Mouse (Mus musculus) gastrocnemius, postnatal 36 days (tissue): ENCODE data around the gene Vps25. TPM values are rescaled to one million over a fixed set of nuclear protein-coding genes. Genes with fewer than 3 reads are reported as not detected.

ENCODE experiments used
- total RNA-seq, 2 experiments: library from RNA; stranded (reverse); gene quantifications; 2 replicates each; pipeline ENCODE4 v1.2.3; 2021

Gene Vps25
- total RNA-seq, 2 experiments from 2014 or later: 36.2 to 39.4 TPM

Other genes starting within 250 kb of the Vps25 start
- gene Atp6v0a1, start 244.3 kb upstream of the Vps25 start, total RNA-seq: 10 to 100 TPM; 55.7 to 57.7 TPM
- 1 to 10 TPM; 3.2 to 3.5 TPM for gene Naglu, start 183.7 kb upstream of the Vps25 start, total RNA-seq
- gene Hsd17b1, start 175.3 kb upstream of the Vps25 start, total RNA-seq: not detected
- gene Coasy, start 171.1 kb upstream of the Vps25 start, total RNA-seq: 1 to 10 TPM; 8.0 to 8.9 TPM
- 10 to 100 TPM in 1 of 2 experiments, 1 to 10 TPM in 1; 8.8 to 12.4 TPM for gene Mlx, start 166.4 kb upstream of the Vps25 start, total RNA-seq
- 1 to 10 TPM; 1.6 to 2.1 TPM for gene Psmc3ip, start 158.3 kb upstream of the Vps25 start, total RNA-seq
- 10 to 100 TPM; 29.6 to 29.7 TPM for gene Retreg3, start 133.8 kb upstream of the Vps25 start, total RNA-seq
- gene Tubg1, start 133.8 kb upstream of the Vps25 start, total RNA-seq: 10 to 100 TPM; 23.9 TPM
- gene Tubg2, start 97.8 kb upstream of the Vps25 start, total RNA-seq: 1 to 10 TPM; 2.3 to 2.6 TPM
- 1 to 10 TPM; 1.1 to 2.1 TPM for gene Cntnap1, start 83.2 kb upstream of the Vps25 start, total RNA-seq
- 10 to 100 TPM; 22.4 to 27.6 TPM for gene Plekhh3, start 82.4 kb upstream of the Vps25 start, total RNA-seq
- gene Ccr10, start 78.3 kb upstream of the Vps25 start, total RNA-seq: not detected
- gene Ezh1, start 27.2 kb upstream of the Vps25 start, total RNA-seq: 10 to 100 TPM; 20.5 to 23.8 TPM
- gene Ramp2, start 7.7 kb upstream of the Vps25 start, total RNA-seq: 10 to 100 TPM; 35.3 to 38.3 TPM
- gene Wnk4, start 6.9 kb downstream of the Vps25 start, total RNA-seq: under 1 TPM; 0.10 to 0.15 TPM
- under 1 TPM; 0.10 to 0.15 TPM for gene Cntd1, start 25.3 kb downstream of the Vps25 start, total RNA-seq
- 10 to 100 TPM; 64.3 to 71.4 TPM for gene Coa3, start 25.4 kb downstream of the Vps25 start, total RNA-seq
- 10 to 100 TPM; 73.9 to 78.0 TPM for gene Becn1, start 48.6 kb downstream of the Vps25 start, total RNA-seq
- gene Psme3, start 62.5 kb downstream of the Vps25 start, total RNA-seq: 10 to 100 TPM; 54.1 to 57.8 TPM
- 1 to 10 TPM in 1 of 2 experiments, under 1 TPM in 1; 0.92 to 1.2 TPM for gene Aoc2, start 71.4 kb downstream of the Vps25 start, total RNA-seq
- 1 to 10 TPM; 4.7 to 7.1 TPM for gene Aoc3, start 76.9 kb downstream of the Vps25 start, total RNA-seq
- not detected for gene G6pc, start 113.9 kb downstream of the Vps25 start, total RNA-seq
- gene Aarsd1, start 163.9 kb downstream of the Vps25 start, total RNA-seq: 10 to 100 TPM; 10.5 to 19.4 TPM
- gene Gm27029, start 171.1 kb downstream of the Vps25 start, total RNA-seq: 10 to 100 TPM in 1 of 2 experiments, 1 to 10 TPM in 1; 8.1 to 13.0 TPM
- 1 to 10 TPM; 6.7 to 7.9 TPM for gene Rundc1, start 171.4 kb downstream of the Vps25 start, total RNA-seq
- gene Ptges3l, start 171.6 kb downstream of the Vps25 start, total RNA-seq: 100 to 1,000 TPM in 1 of 2 experiments, 10 to 100 TPM in 1; 83.5 to 111 TPM
- 10 to 100 TPM; 35.1 to 42.1 TPM for gene Rpl27, start 188.6 kb downstream of the Vps25 start, total RNA-seq
- 10 to 100 TPM in 1 of 2 experiments, 1 to 10 TPM in 1; 9.1 to 13.0 TPM for gene Ifi35, start 194.7 kb downstream of the Vps25 start, total RNA-seq
- 1 to 10 TPM; 2.8 to 3.0 TPM for gene Rnd2, start 211.3 kb downstream of the Vps25 start, total RNA-seq
- 10 to 100 TPM; 11.5 to 12.3 TPM for gene Vat1, start 212.5 kb downstream of the Vps25 start, total RNA-seq